Mouse (Mus musculus): ENCODE data around the gene Atg9a.

DNA sequence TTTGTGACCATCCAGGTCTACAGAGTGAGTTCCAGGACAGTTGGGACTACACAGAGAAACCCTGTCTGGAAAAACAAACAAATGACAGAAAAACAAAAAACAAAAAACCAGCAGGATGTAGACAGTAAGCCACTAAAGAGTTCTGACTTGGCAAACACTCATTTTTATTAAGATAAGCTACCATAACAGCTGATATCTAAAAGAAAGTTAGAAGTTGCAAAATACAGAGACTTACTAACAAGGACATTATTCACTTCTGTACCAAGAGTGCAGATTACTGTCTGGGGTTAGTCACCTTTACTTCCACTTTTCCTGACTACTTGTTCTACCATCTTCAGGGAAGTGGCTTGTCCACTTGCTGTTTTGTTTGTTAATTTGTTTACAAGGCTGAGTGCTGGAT is 33.0 kb downstream of the Atg9a start:
- TF ChIP-seq CTCF (IDR thresholded peaks at IDR 0.05; ENCODE audit: low read depth, low read length), result no peak
- TF ChIP-seq POLR2A (IDR thresholded peaks at IDR 0.05; ENCODE audit: extremely low read depth, insufficient read depth, low read length), result no peak
